Mouse (Mus musculus) C2C12 (cell line): ENCODE measurements around the gene Pcbp3. TPM values are rescaled to one million over a fixed set of nuclear protein-coding genes. Genes with fewer than 3 reads are reported as not detected.

ENCODE experiments used
- H3K27me3 ChIP-seq: one replicate; pipeline ENCODE4 v1.6.1; 2011; ENCODE audit not compliant: control insufficient read depth, insufficient read depth, insufficient read length
- H3K36me3 ChIP-seq: one replicate; pipeline ENCODE4 v1.6.1; 2011; ENCODE audit not compliant: control insufficient read depth, insufficient read depth
- H3K4me3 ChIP-seq: one replicate; pipeline ENCODE4 v1.5.1; 2011; ENCODE audit warnings: mild to moderate bottlenecking, control low read depth; ENCODE audit not compliant: poor library complexity, insufficient read depth, severe bottlenecking
- H3K79me2 ChIP-seq: one replicate; pipeline ENCODE4 v1.6.1; 2011; ENCODE audit not compliant: control insufficient read depth, insufficient read depth
- H3K79me3 ChIP-seq: one replicate; pipeline ENCODE4 v1.6.1; 2011; ENCODE audit warnings: low read depth, control low read depth
- H3ac ChIP-seq: one replicate; pipeline ENCODE3; 2011; ENCODE audit warnings: low read depth; ENCODE audit not compliant: control insufficient read depth, insufficient read length
- CEBPB ChIP-seq: IDR thresholded peaks from one replicate; pipeline ENCODE4 v1.6.1; 2011; ENCODE audit warnings: low read depth, mild to moderate bottlenecking, control low read depth, moderate library complexity
- CTCF ChIP-seq: IDR thresholded peaks from one replicate; pipeline ENCODE4 v1.5.1; 2011; ENCODE audit not compliant: control insufficient read depth, insufficient read depth, insufficient read length
- FOSL1 ChIP-seq: IDR thresholded peaks from one replicate; pipeline ENCODE4 v1.8.0; 2011; ENCODE audit warnings: mild to moderate bottlenecking, low read length; ENCODE audit not compliant: poor library complexity, insufficient read depth, severe bottlenecking
- MAX ChIP-seq: IDR thresholded peaks from one replicate; pipeline ENCODE4 v1.6.1; 2011; ENCODE audit warnings: mild to moderate bottlenecking, control low read depth
- MYOD1 ChIP-seq: IDR thresholded peaks from one replicate; pipeline ENCODE4 v1.6.1; 2011; ENCODE audit warnings: low read depth; ENCODE audit not compliant: control insufficient read depth, insufficient read length
- MYOG ChIP-seq: IDR thresholded peaks from one replicate; pipeline ENCODE4 v1.6.1; 2011; ENCODE audit not compliant: control insufficient read depth, insufficient read length; ENCODE audit errors: extremely low read depth
- USF1 ChIP-seq: IDR thresholded peaks from one replicate; pipeline ENCODE4 v1.6.1; 2011; ENCODE audit warnings: low read depth, mild to moderate bottlenecking, control low read depth, moderate library complexity
- polyA plus RNA-seq: library from polyadenylated mRNA; unstranded; fragments of >200 nt; fragmentation: generic; extraction: Trizol; gene quantifications from one replicate; pipeline ENCODE4 v1.2.1, GENCODE M21; 2012; ENCODE audit warnings: missing spikeins

Gene Pcbp3
- polyA plus RNA-seq, 1 experiment = 9.8 TPM

DNA sequence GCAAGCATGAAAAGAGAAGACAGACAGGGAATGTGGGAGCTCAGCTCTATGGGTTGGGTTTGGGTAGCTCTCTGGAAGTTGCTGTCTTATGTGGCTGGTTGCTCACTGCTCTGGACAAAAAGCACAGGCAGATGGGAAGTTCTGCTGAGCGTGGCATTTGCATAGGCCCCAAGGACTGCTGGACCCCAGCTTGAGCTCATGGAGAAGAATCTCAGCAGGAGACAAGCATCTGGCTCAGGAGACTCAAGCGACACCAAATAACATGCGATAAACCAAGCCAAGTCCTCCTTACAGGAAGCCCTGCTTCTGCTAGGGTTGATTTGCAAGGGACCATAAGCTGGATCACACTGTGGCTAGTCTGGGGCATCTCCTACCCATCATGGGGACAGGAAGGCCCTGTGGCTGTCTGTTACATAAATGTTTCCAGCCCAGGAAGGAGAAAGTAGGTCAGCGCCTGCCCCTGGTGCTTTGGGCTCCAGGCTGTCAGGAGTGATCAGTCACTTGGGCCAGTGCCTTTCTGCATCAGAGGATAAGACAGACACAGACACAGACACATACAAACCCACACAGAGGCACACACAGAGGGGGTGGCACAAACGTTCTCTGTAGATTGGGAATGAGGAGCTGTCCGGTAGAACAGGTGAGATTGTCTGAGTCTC, 159.7 kb downstream of the Pcbp3 start:
- Histone ChIP-seq H3ac (no peak overlapping the region), H3K27me3 (no peaks in the 10 kb centered on the region), H3K79me3 (no peaks in the 10 kb centered on the region), H3K4me3 (no peak overlapping the region), H3K79me2 (no peaks in the 10 kb centered on the region), H3K36me3 (no peaks in the 10 kb centered on the region)
- TF ChIP-seq CTCF (no peak), MYOG (no peak), MAX (no peak), MYOD1 (no peak), CEBPB (no peak), FOSL1 (no peak), USF1 (no peak)

- H3K27me3 ChIP-seq = no peaks in the 10 kb centered on the region
- TF ChIP-seq FOSL1 (no peak), MYOD1 (no peak), CEBPB (no peak), CTCF (no peak), USF1 (no peak), MYOG (no peak), MAX (no peak)
- H3K79me2 ChIP-seq = no peaks in the 10 kb centered on the region
- no peak overlapping the region for H3K4me3 ChIP-seq
- H3K79me3 ChIP-seq = no peaks in the 10 kb centered on the region
- H3ac ChIP-seq = no peak overlapping the region
- H3K36me3 ChIP-seq = no peaks in the 10 kb centered on the region
Measured at GRCm38 (mm10) chr10:76801237-76801641, 160.4 kb downstream of the Pcbp3 start.

DNA sequence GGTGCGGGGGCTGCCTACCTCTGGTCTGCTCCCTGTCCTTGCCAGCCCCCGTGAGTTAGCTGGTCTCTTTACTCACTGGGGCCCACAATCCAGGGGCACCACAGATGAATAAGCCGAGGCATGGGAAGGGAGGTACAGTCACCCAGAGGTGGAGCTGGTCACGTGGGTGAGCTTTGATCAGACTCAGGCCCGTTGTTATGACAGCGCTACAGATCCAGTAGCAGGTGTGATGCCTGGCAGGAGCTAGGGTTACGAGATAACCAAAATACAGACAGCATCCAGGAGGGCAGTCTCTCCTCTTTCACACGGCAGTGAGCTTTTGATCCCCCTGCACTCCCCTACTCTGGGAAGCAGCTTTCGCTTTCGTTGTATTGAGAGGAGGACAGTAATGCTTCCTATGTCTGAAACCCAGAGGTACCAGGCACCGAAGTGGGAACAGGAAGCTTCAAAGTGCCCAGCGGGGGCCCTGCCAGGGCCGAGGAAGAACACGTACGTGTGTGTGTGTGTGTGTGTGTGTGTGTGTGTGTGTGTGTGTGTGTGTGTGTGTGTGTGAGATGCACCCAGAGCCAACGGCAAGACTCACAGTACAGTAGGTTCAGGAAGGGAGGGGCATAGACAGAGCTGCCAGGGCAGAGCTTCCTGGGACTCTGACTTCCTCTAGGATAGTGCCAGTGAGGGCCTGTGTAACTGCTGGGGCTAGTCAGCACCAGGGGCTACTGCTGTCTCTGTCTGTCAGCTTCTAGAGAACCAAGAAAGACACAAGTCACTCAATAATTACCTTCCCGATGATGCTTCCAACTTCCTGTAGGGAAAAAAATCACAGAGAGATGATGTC, 162.7 kb downstream of the Pcbp3 start:
- Histone ChIP-seq H3ac (no peak overlapping the region), H3K79me3 (no peaks in the 10 kb centered on the region), H3K79me2 (no peaks in the 10 kb centered on the region), H3K27me3 (no peaks in the 10 kb centered on the region), H3K4me3 (no peak overlapping the region), H3K36me3 (no peaks in the 10 kb centered on the region)
- TF ChIP-seq FOSL1 (no peak), MYOD1 (no peak), MAX (no peak), MYOG (no peak), USF1 (no peak), CEBPB (no peak), CTCF (no peak)

GRCm38 (mm10) chr10:76794102-76794501, 167.6 kb downstream of the Pcbp3 start:
- H3ac ChIP-seq = no peak overlapping the region
- TF ChIP-seq CTCF = no peak
- no peak for TF ChIP-seq MAX
- TF ChIP-seq USF1 = no peak
- no peaks in the 10 kb centered on the region for H3K36me3 ChIP-seq
- H3K79me2 ChIP-seq = no peaks in the 10 kb centered on the region
- no peak overlapping the region for H3K4me3 ChIP-seq
- no peaks in the 10 kb centered on the region for H3K27me3 ChIP-seq
- H3K79me3 ChIP-seq = no peaks in the 10 kb centered on the region

- Histone ChIP-seq H3K79me2 (no peaks in the 10 kb centered on the region), H3K36me3 (no peaks in the 10 kb centered on the region), H3K4me3 (no peak overlapping the region), H3ac (no peak overlapping the region), H3K27me3 (no peaks in the 10 kb centered on the region), H3K79me3 (no peaks in the 10 kb centered on the region)
- no peak for TF ChIP-seq MYOD1
- peak; percentile 29 for TF ChIP-seq CEBPB
- TF ChIP-seq CTCF = peak; percentile 7
Measured at GRCm38 (mm10) chr10:76791475-76791874, 170.2 kb downstream of the Pcbp3 start.

DNA sequence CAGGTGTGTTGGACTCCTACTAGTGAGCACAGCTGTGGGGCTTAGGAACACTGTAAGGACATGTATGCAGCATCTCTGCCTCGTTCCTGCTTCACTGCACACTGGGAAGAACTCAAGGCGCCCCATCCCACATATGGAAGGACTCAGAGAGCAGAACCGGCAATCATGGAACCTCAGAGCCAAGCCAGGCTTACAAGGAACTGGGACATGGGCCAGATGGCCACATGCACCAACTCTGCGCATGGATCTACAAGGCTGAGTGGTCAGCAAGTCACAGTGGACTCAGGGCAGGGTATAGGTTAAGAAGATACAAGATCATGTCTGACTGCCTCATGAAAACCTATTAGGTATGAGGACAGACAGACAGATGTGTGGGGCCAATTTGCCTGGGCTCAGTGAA, 171.8 kb downstream of the Pcbp3 start:
- no peak for TF ChIP-seq CTCF
- TF ChIP-seq FOSL1 = no peak
- TF ChIP-seq MYOD1 = no peak
- TF ChIP-seq USF1 = no peak
- no peak for TF ChIP-seq MYOG
- no peak for TF ChIP-seq CEBPB
- TF ChIP-seq MAX = no peak
- no peak overlapping the region for H3ac ChIP-seq

More for the DNA sequence above, 171.8 kb downstream of the Pcbp3 start:
- no peaks in the 10 kb centered on the region for H3K27me3 ChIP-seq
- no peaks in the 10 kb centered on the region for H3K36me3 ChIP-seq
- no peaks in the 10 kb centered on the region for H3K79me2 ChIP-seq
- H3K79me3 ChIP-seq = no peaks in the 10 kb centered on the region
- H3K4me3 ChIP-seq = no peak overlapping the region
